Mouse (Mus musculus) CH12.LX (cell line): Measurements from ENCODE around the gene Smoc1.

Experiments
- HCFC1 ChIP-seq: IDR thresholded peaks from 2 replicates; pipeline ENCODE4 v1.6.1; 2012; ENCODE audit warnings: low read depth, mild to moderate bottlenecking, inconsistent platforms, low read length, improper control_type of control experiment
- POLR2A ChIP-seq: IDR thresholded peaks from 2 replicates; pipeline ENCODE4 v1.6.1; 2011; ENCODE audit warnings: low read depth, mild to moderate bottlenecking, improper control_type of control experiment, low read length

GRCm38 (mm10) chr12:81186081-81186480 is 159.5 kb downstream of the Smoc1 start:
- TF ChIP-seq POLR2A = no peak
- no peak for TF ChIP-seq HCFC1
